Mouse (Mus musculus): ENCODE results near the gene 4930523C07Rik. TPM values are rescaled to one million over a fixed set of nuclear protein-coding genes. Genes with fewer than 3 reads are reported as not detected.

Gene 4930523C07Rik
- polyA plus RNA-seq, 1 experiment from 2014 or later: 20.0 TPM

Other genes starting within 250 kb of the 4930523C07Rik start
- gene Tnn, start 109.2 kb downstream of the 4930523C07Rik start, polyA plus RNA-seq (2015; fragmentation: Nextera tagmentation; extraction: Ambion mirVana): 0.09 and 0.30 TPM in 2 replicates
- 170 and 202 TPM in 2 replicates for gene Mrps14, start 150.8 kb downstream of the 4930523C07Rik start, polyA plus RNA-seq (2015; fragmentation: Nextera tagmentation; extraction: Ambion mirVana)
- 132 and 157 TPM in 2 replicates for gene Cacybp, start 168.5 kb downstream of the 4930523C07Rik start, polyA plus RNA-seq (2015; fragmentation: Nextera tagmentation; extraction: Ambion mirVana)

All from heart, embryonic 15.5 days (tissue).